Mouse (Mus musculus) spleen, postnatal 4 days (tissue): ENCODE data around the gene Aox3.

ENCODE experiments used
- DNase-seq, 2 experiments: peaks; one replicate each; pipeline ENCODE4 v3.0.0; 2022; ENCODE audit warnings: low spot score in 2 of 2

Gene Aox3

DNA sequence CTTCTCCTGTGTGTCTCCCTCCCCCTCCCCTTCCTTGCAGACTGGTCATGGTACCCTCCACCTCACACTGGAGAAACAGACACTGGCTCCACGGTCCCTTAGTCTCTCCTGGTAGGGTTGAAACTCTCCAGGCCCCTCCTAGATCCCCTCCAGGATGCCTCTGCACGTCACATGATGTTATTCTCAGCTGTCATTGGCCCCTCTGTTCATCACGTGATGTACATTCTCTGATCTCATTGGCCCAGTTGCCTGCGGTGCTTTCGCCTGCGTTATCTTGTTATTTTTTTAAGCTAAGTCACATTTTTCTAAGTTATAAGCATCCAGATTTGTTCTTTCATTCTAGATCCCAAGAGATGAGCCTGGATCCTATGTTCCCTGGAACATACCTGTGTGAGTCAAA is 7.2 kb upstream of the Aox3 start:
- no peak for DNase-seq

DNA sequence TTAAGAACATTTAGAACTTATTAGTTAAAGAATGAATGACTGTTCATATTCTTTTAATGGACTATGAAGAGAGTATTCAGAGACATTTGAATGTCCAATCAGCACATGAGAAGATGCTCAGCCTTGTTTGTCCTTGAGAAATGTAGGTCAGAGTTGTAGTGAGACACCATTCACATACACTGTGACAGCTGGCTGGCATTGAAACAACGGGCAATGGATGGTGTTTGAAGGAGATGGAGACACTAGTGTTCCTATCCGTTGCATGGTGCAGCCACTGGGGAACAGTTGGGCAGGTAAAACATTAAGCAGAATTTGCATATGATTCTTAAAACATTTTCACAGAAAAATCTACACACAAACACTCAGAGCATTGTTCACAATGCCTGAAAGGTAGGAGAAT is 5.9 kb upstream of the Aox3 start:
- no peak for DNase-seq

DNA sequence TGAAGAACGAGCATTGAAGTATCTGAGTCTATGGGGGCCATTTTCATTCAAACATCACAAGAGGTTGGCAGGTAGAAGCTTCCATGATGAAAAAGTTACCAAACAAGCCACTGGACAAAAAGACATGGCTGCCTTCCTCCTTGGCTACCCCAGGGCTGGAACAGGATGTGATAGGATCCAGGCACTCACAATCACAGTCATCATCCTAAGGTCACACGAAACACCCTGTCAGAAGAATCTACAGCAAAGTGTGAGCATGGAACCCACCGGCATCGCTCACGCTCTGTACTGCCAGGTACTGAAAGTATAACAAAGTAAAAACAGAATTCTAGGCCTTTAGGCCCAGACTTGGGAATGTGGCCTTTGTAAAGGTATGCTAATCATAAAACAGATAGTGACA is 2.7 kb upstream of the Aox3 start:
- no peak for DNase-seq

DNA sequence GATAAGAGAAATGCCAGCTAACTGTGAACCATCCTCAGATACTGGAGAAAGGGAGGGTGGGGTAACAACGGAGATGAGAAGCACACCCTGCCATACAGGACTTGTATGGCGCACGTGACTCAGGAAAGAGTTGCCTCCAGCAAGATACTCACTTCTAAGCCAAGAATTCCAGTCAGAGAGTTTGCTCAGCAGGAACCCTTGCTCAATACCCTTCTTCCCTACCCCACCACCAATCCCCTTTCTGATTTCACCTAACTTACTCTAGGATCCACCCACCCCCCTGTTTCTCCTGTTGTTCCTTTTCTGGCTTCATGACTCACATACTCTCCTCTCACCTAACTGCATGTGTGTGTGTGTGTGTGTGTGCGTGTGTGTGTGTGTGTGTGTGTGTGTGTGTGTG is 1.6 kb upstream of the Aox3 start:
- DNase-seq, result no peak

DNA sequence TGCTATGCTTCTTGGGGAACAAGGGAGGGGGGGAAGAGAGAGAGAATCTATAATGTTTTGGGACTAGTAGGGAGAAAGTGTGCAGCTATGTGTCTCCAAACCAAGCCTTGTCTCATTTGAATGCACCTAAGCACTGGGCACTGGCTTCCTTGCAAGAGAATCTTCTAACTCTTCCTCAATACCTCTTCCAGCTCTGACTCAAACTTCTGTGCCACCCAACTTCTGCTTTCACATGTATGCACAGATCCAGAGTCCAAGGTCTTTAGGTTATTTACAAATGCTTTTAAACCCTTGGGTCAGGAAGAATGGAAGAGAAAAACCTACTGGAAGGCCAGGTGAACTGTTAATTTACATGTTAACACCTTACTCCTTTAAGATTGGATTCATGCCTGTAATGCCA is 511 bp downstream of the Aox3 start:
- no peak for DNase-seq

DNA sequence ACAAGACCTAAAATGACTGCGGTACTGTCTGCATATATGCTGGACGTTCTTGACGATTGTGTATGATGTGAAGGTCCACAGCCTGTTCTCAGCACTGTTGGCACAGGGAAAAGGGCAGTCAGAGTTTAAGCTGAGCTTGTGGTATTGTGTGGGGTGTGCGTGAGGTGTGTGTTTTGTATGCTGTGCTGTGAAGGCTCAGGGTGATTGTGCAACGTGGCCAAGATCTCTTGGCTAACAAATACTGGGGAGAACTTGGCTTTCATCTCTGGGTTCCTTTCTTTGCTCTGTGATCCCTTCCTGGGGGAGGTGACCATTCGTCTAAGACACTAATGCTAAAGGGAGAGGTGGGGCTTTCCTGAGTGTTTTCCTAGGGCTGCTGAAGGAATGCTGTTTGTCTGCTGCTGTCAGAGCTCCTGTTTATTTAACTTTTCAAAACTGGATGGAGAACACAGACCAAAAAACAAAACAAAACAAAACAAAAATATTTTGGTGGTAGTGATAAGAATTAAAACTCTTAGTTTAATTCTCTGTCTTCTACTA is 1.2 kb downstream of the Aox3 start:
- no peak for DNase-seq

DNA sequence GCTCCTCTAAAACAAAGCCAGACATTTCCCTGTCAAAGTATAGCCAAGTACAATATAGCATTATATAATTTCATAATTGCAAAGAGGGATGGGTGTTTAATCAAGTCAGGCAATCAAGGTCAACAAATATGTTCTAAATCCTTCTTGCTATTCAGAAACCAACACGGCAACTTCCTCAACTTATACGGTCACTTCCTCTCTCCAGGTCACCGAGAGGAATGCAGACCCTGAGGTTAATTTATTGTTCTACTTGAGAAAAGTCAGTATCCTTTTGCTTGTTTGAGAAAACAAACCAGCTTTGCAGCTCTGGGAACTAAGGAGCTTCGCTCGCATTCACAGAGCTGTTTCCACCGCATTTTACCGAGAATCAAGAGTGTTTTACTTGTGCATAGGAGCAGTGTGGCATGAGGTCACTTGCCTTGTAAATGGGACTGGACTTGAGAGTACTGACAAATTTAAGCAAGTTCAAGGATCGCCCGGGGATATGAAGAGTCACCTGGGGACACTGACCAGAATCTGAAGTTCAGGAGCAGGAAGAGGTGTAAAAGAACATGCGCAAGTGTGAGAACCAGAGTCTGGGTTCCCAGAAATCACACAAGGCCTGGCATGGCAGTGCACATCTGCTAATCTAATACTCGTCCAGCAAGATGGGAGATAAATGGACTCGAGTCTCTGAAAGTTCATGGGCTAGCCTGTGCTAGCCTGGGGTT is 1.9 kb downstream of the Aox3 start:
- no peak for DNase-seq

DNA sequence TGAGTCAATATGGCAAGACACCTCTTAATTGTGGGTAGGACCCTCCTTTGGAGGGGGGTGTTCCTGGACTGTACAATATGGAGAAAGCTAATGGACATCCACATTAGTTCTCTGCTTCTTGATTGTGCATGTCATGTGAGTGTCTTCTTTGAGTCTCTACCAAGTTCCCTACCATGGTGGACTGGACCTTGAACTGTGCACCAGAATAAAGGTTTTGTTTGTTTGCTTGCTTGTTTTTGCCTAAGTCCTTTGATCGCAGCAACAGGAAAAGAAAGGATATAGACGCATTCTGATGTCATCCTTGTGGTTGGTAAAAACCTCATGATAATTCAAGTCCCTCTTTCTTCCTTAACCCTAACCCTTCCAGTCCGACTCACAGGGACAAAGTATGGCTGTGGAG is 5.3 kb downstream of the Aox3 start:
- no peak for DNase-seq

DNA sequence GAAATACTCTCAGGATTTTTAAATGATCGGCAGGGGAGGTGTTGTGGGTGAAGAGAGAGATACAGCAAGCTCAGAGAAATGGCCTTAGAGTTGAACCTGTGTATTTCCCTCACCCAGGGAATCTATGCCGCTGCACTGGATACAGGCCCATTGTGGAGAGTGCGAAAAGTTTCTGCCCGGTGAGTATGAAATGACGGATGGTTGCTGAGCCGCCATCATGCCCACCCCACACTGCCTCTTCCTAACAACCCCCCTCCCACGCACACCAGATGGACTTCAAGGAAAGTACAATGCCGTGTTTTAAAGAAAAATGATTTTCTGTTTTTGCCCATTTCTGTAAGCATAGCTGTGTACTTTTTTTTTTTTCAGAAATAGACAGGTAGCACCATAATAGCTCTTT is 12.0 kb downstream of the Aox3 start:
- no peak for DNase-seq

DNA sequence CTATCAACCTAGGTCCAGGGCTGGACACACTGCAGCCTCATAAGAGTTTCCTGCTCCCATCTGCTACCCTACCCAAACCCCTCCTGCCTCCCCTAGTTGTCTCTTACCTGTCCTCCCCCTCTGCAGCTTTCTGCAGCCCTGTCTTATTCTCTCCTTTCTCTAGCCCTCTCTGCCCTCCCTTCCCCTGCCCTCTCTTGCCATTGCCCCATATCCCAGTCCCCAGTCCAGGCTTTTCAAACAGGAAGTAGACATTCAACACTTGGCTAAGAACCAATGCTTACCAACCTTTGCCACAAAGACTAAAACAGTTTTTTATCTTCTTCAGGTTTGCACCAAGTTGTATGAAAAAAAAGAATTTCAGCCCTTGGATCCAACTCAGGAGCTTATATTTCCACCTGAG is 25.0 kb downstream of the Aox3 start:
- no peak for DNase-seq

DNA sequence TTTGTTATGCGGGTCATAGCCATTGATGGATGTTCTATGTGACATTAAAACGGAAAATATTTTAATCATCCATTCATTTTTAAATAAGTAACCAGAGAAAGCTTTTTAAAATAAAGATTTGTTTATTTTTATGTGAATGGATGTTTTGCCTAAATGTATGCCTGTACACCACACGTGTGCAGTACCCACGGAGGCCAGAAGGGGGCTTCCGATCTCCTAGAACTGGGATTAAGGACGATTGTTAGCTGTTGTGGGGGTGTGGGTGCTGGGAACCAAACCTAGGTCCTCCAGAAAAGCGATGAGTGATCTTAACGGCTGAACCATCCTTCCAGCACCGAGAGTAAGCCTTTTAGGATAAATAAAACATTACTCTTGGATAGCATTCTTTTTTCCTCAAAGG is 26.1 kb downstream of the Aox3 start:
- peak in 1 of 2 experiments; percentile 34 for DNase-seq

DNA sequence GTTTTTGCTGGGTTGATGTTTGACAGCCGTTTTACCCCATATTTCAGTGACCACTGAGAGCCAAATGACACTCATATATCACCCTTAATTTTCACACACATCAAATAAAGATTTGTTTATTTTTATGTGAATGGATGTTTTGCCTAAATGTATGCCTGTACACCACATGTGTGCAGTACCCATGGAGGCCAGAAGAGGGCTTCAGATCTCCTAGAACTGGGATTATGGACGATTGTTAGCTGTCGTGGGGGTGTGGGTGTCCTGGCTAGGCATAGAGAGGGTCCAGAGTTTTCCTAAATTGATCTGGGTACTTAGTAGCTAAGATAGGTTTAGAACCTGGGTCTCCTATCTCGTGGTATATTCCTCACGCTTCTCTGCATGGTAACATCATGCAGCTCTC is 27.7 kb downstream of the Aox3 start:
- no peak for DNase-seq

DNA sequence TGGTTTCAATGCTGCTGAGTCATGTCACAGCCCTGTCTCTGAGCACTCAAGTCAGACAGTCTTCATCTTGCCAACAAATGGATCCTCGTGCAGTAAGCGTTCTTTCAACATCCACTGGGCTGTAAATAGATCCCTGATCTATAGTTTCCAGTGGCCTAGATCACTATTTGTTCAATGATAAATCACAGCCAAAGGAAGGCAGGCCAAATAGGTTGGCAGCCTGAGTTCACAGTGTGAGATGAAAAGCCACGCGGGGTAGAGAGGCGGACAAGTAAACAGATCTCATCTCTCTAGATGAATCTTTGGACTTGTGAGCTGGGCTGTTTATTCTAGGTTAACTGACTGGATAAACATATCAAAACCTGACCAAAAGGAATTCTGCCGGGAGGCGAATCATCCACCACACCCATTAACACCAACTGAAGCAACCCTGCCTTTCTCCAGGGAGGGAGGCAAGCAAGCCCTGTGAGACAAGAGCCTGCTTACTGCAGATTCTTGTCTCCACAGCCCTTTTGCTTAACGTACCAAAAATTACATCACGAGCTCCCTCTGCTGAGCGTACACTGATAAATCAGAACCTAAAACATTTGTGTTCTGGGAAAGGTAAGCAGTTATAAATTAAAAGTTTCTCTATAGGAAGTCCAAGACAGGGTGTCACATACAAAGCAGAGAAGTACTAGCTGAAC is 31.6 kb downstream of the Aox3 start:
- DNase-seq, result no peak

DNA sequence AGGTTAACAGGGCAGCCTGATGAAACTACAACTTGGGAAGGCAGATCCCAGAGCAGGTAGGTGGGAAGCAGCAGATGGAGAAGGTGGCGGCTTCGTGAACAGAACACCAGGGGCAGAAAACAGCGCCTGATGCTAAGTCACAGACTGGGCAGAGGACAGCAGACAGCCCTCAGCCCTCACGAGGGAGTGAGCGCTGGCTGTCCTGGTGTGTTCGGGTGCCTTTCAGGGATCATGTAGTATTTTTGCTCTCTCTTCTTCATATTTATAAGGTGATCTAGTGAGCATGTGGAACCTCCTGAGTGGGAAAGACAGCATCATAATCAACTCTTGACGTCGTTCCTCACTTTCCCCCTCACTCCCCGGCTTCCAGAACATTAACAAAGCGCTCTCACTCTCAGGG is 33.1 kb downstream of the Aox3 start:
- DNase-seq, result no peak

DNA sequence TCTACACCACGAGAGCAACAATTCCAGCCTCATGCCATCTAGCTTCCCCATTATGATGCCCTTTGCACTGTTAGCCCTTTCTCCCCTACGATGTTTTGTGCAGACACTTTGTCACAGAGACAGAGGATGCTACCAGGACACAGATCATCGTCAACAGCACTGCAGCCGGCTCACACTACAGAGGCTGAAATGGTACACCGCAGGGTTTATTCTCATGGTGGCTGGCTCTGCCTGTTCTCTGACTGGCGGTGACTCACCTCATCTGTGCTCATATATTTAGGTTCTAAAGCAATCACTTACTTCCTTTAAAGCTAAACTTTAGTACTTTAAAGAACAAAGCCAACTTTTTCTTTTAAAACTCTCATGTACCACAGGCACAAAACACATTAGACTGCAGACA is 34.8 kb downstream of the Aox3 start:
- no peak for DNase-seq

DNA sequence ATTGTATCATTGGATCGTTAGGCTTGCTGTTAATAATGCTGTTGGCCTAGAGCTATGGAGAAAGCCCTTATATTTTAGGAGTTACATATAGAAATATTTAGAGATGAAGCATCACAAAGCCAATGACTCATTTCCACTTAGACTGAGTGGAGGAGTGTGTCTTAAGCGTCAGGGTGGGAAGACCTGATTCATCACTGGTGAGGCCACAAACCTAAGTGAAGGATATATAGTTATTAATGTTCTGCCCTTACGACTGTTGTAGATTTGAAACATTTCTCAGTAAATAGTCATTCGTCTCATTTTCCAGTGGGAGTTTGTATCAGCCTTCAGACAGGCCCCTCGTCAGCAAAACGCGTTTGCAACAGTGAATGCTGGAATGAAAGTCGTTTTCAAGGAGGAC is 39.3 kb downstream of the Aox3 start:
- no peak for DNase-seq

DNA sequence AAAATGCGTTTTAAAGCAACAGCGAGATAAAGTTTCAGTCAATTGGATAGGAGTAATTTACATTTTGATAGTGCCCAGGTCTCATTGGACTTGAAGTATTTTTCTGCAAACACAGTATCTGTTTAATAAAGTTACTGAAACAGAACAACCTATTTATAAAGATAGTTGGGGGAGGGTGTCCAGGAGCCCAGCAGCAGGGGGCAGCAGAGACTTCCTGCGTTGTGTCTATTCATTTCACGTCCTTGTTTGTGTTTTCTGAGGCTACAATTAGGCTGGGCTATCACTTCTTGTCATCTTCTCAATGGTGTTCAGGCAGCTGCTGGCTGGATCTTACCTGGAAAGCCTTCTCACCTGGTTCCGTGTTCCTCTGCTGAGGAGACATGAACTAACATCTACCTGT is 43.8 kb downstream of the Aox3 start:
- DNase-seq, result peak; percentile 30 to 71

DNA sequence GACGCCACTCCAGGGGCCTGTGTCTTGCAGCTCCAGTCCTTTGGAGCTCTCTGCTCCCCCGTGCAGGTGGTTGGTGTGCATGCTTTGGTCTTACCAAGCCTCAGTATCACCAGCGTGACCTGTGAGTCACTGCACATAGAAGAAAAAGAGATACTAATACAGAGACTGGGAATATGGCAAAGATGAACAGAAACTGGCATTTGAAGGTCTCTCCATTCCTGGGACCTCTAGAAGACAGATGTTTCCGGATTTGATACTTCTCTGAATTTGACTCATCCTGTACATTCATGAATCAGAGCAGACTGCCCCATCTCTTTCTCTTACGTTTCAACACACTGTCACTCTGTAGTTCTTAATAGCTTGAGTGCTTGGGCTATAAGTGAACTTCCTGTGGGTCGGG is 57.0 kb downstream of the Aox3 start:
- no peak for DNase-seq

DNA sequence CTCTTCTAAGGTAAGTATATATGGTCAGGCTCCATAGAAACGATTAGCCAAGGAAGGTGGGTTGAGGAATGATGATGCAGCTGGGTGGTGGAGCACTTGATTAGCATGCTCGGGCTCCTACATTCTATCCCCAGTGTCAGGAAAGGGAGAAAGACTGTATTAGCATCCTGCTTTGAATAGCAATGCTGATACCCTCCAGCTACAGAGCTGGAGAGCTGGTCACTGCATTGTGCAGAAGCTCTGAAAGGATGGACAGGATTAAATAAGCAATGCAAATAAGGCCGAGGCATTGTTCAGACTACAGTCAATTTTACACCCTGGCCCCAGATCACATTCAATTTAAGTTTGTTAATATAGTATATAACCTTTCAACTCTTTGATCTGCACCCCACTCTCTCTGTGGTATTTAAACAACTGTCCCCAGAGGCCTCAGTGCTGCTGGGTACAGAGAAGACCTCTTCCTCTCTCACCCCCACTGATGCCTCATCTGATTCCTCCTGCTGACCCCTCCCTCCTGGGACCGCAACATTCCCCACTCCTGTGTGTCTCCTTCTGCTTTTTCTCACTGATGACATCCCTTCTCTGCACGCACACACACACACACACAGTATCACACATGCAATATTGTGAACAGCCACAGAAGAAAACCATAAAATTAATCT is 75.7 kb downstream of the Aox3 start:
- DNase-seq, result no peak

DNA sequence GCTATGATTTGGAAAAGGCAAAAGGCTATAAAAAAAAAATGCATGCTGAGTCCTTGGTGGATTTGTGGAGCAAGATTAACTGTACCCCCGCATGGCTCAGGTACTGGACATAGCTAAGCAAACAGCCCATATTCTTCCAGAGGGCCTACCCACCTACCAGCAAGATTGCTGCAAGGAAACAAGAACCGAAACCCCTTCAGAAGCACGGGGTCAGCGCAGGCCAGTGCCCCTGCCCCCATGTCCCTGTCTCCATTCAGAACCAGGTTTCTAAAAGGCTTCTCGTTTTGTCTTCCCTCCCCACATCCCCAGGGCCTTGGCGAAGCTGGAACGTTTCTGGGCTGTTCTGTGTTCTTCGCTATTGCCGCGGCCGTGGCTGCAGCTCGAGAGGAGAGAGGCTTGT is 81.4 kb downstream of the Aox3 start:
- no peak for DNase-seq

DNA sequence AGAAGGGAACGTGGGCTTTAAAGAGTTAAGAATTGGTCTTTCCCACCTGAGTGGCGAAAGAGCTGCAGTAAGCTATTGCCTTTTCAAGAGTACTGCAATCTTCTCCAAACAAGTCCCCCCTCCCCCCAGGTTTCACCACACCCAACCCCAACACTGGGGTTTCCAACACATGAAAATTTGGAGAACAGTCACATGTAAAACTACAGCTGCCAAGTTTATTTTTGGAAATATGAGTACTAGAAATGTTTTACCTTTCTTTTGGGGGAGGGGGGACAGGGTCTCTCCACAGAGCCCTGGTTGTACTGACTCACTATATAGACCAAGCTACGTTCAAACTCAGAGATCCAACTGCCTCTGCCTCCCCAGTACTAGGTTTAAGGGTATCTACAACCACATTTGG is 82.1 kb downstream of the Aox3 start:
- no peak for DNase-seq

DNA sequence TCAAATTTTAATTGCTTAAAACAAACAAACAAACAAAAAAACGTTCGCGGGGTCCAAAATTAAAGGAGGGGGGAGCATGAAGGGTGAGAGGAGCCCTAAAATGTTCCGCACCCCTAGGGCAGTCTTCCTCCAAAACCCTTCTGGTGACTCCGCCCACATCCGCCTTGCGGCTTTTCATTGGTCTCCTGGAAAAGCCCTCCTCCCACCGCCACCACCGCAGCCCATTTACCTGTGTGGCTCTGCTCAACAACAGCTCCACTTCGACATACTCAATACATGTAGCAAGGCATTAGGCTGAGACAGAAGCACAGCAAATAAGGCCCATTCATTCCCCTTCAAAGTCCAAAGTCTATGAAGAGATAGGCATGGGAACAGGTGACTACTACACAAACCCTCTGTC is 82.6 kb downstream of the Aox3 start:
- peak; percentile 34 to 66 for DNase-seq

DNA sequence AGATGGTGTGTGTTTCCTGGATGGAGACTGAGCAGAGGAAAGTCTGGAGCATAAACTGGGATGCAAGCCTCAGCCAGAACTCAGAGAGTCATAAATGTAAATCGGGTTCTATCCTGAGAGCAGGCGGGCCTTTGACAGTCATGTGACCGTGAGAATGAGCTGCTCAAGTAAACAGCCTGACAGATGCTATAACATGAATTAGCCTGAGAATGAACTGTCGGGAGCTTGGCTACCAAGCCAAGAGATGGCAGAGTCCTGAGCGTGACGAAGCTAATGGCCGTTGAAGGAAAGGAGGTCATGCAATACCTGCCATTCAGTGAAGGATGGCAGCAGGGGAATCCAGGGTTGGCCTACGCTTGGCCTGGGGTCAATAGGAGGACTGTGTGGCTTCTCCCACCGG is 84.1 kb downstream of the Aox3 start:
- DNase-seq, result no peak
